Mouse (Mus musculus) frontal cortex, adult 2 months (tissue): Measurements from ENCODE around the gene Gm10188. TPM values are rescaled to one million over a fixed set of nuclear protein-coding genes. Genes with fewer than 3 reads are reported as not detected.

Experiments used
- DNase-seq, 2 experiments: peaks; one replicate each; pipeline ENCODE4 v3.0.0; 2022; ENCODE audit warnings: low spot score in 1 of 2; ENCODE audit errors: extremely low spot score in 1 of 2
- polyA plus RNA-seq: library from polyadenylated mRNA; depleted of rRNA; stranded (reverse); fragments of >200 nt; gene quantifications from 2 replicates; pipeline ENCODE4 v1.2.3, GENCODE M21; 2012; rRNA removed

The Gm10188 gene
- polyA plus RNA-seq, 1 experiment = not detected

GRCm38 (mm10) chr1:132197666-132198065 is 31.9 kb downstream of the Gm10188 start:
- no peak for DNase-seq

DNA sequence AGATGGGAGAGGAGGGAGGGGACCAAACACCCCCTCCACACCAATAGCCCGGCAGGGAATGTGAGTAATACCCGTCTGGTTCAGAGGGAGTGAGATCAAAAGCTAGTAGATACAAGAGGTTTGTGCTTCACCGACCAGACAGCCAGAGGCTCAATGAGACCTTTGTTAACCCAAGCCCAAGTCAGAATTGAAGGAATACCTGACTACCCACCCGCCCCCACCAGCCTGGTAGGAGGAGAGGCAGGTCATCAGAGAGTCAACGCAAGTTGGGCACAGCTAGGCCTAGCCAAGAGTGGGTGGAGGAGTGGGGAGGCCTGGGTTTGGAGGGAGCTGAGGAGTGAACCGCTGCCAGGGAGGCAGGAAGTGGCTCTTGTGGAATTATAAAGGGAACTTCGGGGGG is 33.2 kb downstream of the Gm10188 start:
- no peak for DNase-seq

DNA sequence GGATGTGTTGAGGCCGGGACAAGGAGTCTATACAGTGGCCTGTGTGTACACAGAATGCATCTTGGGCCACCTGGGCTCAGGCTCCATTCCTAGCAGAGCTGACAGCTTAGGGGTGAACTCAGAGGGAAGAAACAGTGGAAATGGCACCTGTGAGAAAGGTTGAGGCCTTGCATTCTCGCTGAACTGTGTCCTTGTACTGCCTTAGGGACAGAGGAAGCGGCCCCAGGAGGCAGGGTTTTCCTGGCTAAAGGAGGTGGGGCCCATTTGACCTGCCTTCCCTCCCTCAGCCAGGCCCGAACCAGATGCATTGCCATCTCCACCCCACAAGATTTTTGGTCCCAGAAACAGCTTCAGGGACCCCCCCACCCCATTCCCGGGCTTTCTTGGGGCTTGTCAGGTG is 33.9 kb downstream of the Gm10188 start:
- no peak for DNase-seq

GRCm38 (mm10) chr1:132195100-132195499 is 34.5 kb downstream of the Gm10188 start:
- no peak for DNase-seq

GRCm38 (mm10) chr1:132194624-132195023 is 34.9 kb downstream of the Gm10188 start:
- DNase-seq = no peak

GRCm38 (mm10) chr1:132193806-132194205 is 35.8 kb downstream of the Gm10188 start:
- DNase-seq = no peak

DNA sequence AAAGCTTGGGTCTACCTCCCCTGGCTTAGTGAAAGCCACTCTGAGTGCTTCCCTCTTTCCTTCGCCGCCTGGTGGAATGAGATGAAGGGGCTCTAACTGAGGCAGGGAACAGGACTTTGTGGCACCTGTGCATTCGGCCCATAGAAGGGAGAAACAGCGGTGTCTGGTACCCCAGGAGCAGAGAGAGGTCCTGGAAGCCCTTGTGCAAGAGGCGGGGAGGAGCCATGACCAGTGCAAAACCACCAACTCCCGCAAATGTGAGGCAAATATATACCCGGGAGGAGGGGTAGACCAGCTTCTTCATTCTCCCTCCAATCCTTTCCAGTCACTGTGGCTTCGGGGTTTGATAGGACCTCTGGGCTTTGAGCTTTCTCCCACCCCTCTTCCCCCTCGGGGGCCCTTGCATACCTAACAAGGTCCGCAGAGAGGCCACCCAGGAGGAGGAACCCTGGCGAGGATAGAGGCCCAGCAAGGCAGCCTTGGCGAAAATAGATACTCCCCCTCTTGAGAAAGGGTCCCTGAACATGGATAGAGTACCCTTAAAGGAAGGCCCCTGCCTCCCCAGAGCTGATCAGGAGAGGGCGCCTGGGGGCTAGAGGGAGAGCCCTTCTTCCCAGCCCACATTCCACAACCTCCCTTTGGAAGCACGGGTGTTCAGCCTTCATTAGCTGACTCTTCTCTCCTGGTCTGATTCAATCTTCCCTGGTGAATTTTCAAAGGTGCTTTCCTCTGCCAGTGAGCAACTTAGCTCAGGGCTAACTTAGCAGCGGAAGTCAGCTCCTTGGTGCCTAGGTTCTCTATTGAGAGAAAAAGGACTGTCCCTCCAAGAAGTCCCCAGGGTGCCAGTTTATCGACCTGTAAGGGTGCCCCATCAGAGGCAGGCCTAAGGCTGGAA is 37.5 kb downstream of the Gm10188 start:
- DNase-seq = no peak

GRCm38 (mm10) chr1:132191093-132191785 is 38.3 kb downstream of the Gm10188 start, which contains the start of the genes Lemd1 and AC124108.1:
Gene Lemd1 (plus strand): TSS chr1:132191431.
Gene AC124108.1 (plus strand): TSS chr1:132191457.
- no peak for DNase-seq

GRCm38 (mm10) chr1:132190621-132191092 is 38.9 kb downstream of the Gm10188 start:
- no peak for DNase-seq

DNA sequence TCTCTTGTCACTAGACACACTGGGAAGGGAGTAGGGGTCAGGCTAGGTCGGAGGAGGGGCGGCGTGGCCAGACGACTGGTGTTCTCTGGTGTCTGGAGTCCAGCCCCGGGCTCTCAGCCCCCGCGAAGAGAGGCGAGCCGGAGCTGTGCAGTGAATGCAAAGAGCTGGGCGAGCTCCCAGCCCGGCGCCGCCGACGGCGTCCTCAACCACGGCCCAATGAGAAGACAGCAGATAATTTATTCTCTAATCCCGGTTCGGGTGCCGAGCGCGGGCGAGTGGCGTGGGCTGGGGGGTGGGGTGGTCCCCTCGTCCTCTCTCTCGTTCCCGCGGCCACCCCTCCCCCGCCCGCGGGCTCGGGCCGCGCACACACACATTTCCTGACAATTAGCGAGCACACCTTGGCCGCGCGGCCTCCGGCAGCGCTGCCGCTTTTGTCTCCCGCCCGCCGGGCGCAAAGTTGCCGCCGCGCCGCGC is 39.5 kb downstream of the Gm10188 start:
- peak in 1 of 2 experiments; percentile 68 for DNase-seq

DNA sequence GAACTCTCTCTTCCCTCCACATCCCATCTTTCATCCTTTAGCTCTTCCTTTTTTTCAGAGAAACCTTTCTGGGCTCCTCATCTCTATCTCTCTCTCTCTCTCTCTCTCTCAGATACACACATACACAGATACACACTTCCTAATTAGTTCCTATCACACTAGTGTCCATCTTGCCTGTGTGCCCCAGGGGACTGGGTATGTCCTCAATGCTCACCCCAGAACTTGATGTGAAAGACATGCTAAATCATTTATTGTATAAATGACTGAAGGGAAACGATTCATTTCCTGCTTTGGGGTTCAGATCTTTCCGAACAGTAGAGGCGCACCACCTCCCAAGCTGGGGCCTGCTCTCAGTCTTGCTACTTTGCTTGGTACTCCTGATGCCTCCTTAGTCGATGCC is 40.3 kb downstream of the Gm10188 start:
- no peak for DNase-seq

GRCm38 (mm10) chr1:132188442-132189066 is 41.0 kb downstream of the Gm10188 start:
- no peak for DNase-seq

DNA sequence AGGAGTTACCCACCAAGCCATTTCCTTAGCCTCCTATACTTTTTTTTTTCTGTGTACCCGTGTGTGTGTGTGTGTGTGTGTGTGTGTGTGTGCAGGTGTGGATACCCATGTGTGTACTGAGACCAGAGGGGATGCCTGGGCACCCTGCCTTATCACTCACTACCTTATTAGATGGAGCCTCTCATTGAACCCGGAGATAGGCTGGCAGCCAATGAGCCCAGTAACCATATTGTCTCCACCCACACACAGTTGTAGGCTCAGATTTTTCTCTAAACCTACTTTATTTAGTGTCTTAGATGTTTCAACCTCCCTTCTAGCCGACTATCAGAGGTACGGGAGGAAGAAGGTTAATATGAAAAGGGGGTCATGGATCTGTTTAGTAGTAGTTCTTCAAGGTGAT is 43.3 kb downstream of the Gm10188 start:
- DNase-seq = peak in 1 of 2 experiments; percentile 52

Other genes with a start within 250 kb of the Gm10188 start
- gene Elk4, start 222.2 kb downstream of the Gm10188 start, polyA plus RNA-seq = 22.7 and 23.2 TPM in 2 replicates
- gene Mfsd4a, start 161.7 kb downstream of the Gm10188 start, polyA plus RNA-seq = 44.8 and 53.1 TPM in 2 replicates
- gene Cdk18, start 90.1 kb downstream of the Gm10188 start, polyA plus RNA-seq = 28.8 and 43.4 TPM in 2 replicates
- 9.6 and 10.7 TPM in 2 replicates for gene Lemd1, start 38.3 kb downstream of the Gm10188 start, polyA plus RNA-seq
- 6.4 and 6.8 TPM in 2 replicates for gene AC124108.1, start 38.3 kb downstream of the Gm10188 start, polyA plus RNA-seq
- gene Klhdc8a, start 68.9 kb upstream of the Gm10188 start, polyA plus RNA-seq = 8.8 and 10.1 TPM in 2 replicates
- 0.84 and 1.0 TPM in 2 replicates for gene Nuak2, start 86.4 kb upstream of the Gm10188 start, polyA plus RNA-seq
- 119 and 131 TPM in 2 replicates for gene Tmcc2, start 161.5 kb upstream of the Gm10188 start, polyA plus RNA-seq
- 22.1 and 26.6 TPM in 2 replicates for gene Dstyk, start 187.8 kb upstream of the Gm10188 start, polyA plus RNA-seq
- 49.1 and 51.0 TPM in 2 replicates for gene Rbbp5, start 247.6 kb upstream of the Gm10188 start, polyA plus RNA-seq